ENCODE assay signal across 9 mouse cellular contexts in genomic region chr9:69454691-69455090, GRCm38 (mm10). TPM values are rescaled to one million over a fixed set of nuclear protein-coding genes. Genes with fewer than 3 reads are reported as not detected.
A peak's percentile ranks its signal among the peaks of the same experiment; 100 is the strongest.
DNase-seq lines count a peak whose midpoint lies in the region; ATAC-seq and TF ChIP-seq lines count a peak whose summit lies in the region.
"Had no signal": no experiment of that assay in that cellular context is flagged by ENCODE, and none has a peak within 500 bp of the region (broad histone marks: within the 10 kb centered on the region; RNA-seq: fewer than 3 reads in every experiment).

No protein-coding gene starts in this region.

- 59% methylated on average over 4 of the region's 4 CpGs for WGBS in heart, embryonic 10.5 days
- WGBS in spleen, adult 2 months, result 38% methylated on average over 4 of the region's 4 CpGs
- 49% methylated on average over 4 of the region's 4 CpGs for WGBS in limb, embryonic 12.5 days
- WGBS in stomach, embryonic 15.5 days, result 36% methylated on average over 4 of the region's 4 CpGs

- DNase-seq in heart, embryonic 10.5 days (ENCODE audit: low spot score), result no peak
- no peak for DNase-seq in heart, adult 18-20 months
- DNase-seq in spleen, adult 2 months (ENCODE audit: low read depth in 1 of 2, low spot score in 2 of 2), result no peak
- DNase-seq in spleen, postnatal 4 days (ENCODE audit: low spot score in 2 of 2), result no peak
- DNase-seq in cerebellum, adult 8-10 months, result no peak
- DNase-seq: gastrocnemius, postnatal 36 days had no signal

- peak overlapping the region; percentile 83 for H3K4me2 ChIP-seq in limb, embryonic 12.5 days
- H3K4me2 ChIP-seq in stomach, embryonic 15.5 days, result peak overlapping the region; percentile 62

- H3K9me3 ChIP-seq in heart, embryonic 10.5 days, result no peaks in the 10 kb centered on the region
- no peaks in the 10 kb centered on the region for H3K9me3 ChIP-seq in limb, embryonic 12.5 days
- no peaks in the 10 kb centered on the region for H3K9me3 ChIP-seq in stomach, embryonic 15.5 days

- no peak for TF ChIP-seq POLR2A in spleen, adult 2 months (IDR thresholded peaks at IDR 0.05; ENCODE audit: low read depth, low read length)

- no peak for ATAC-seq in limb, embryonic 12.5 days (ENCODE audit: insufficient number of reproducible peaks, insufficient read depth, low FRiP score, low TSS enrichment, low read depth)
- ATAC-seq in stomach, embryonic 15.5 days (ENCODE audit: insufficient read depth, low FRiP score, low read depth), result no peak
- ATAC-seq in inflammation-experienced regulatory T-cells, adult 6 months, result no peak

- H3K4me1 ChIP-seq in heart, embryonic 10.5 days, result peaks cover 63% of the 10 kb centered on the region
- H3K4me1 ChIP-seq in spleen, adult 2 months (ENCODE audit: control insufficient read depth, insufficient read depth, insufficient read length), result peaks cover 8% of the 10 kb centered on the region
- peaks cover 63% of the 10 kb centered on the region for H3K4me1 ChIP-seq in limb, embryonic 12.5 days (replicated peaks)
- peaks cover 57% of the 10 kb centered on the region for H3K4me1 ChIP-seq in stomach, embryonic 15.5 days

- H3K9ac ChIP-seq in limb, embryonic 12.5 days (replicated peaks), result no peak overlapping the region
- H3K9ac ChIP-seq in stomach, embryonic 15.5 days, result peak overlapping the region; percentile 81; the same call in 1 of the 2 replicates

- peak overlapping the region; percentile 93; the same call in 1 of the 2 replicates for H3K27ac ChIP-seq in heart, embryonic 10.5 days
- peak overlapping the region; percentile 35; the same call in 1 of the 2 replicates for H3K27ac ChIP-seq in spleen, adult 2 months (ENCODE audit: insufficient read depth, low read length)
- no peak overlapping the region for H3K27ac ChIP-seq in limb, embryonic 12.5 days
- peak overlapping the region; percentile 96 for H3K27ac ChIP-seq in stomach, embryonic 15.5 days

- H3K36me3 ChIP-seq in heart, embryonic 10.5 days, result peaks cover 6% of the 10 kb centered on the region; the same call in 1 of the 2 replicates
- H3K36me3 ChIP-seq in spleen, adult 2 months (ENCODE audit: control insufficient read depth, insufficient read depth, low read length), result no peaks in the 10 kb centered on the region
- H3K36me3 ChIP-seq in limb, embryonic 12.5 days, result no peaks in the 10 kb centered on the region; the same call in 1 of the 2 replicates
- no peaks in the 10 kb centered on the region for H3K36me3 ChIP-seq in stomach, embryonic 15.5 days

- no peaks in the 10 kb centered on the region for H3K27me3 ChIP-seq in heart, embryonic 10.5 days (ENCODE audit: insufficient read depth, poor library complexity, severe bottlenecking)
- 0 out of 2 replicates have a peak, but pooled peaks cover 1% of the 10 kb centered on the region for H3K27me3 ChIP-seq in spleen, adult 2 months (ENCODE audit: control insufficient read depth, insufficient read depth, low read length)
- H3K27me3 ChIP-seq in limb, embryonic 12.5 days, result peaks cover 3% of the 10 kb centered on the region; the same call in 1 of the 2 replicates
- H3K27me3 ChIP-seq in stomach, embryonic 15.5 days (replicated peaks), result no peaks in the 10 kb centered on the region

- no peak for TF ChIP-seq CTCF in spleen, adult 2 months (IDR thresholded peaks at IDR 0.05; ENCODE audit: extremely low read depth, insufficient read depth, insufficient read length, insufficient replicate concordance)

- H3K4me3 ChIP-seq in heart, embryonic 10.5 days, result peak overlapping the region; percentile 73
- no peak overlapping the region for H3K4me3 ChIP-seq in spleen, adult 2 months (ENCODE audit: extremely low read depth, insufficient read depth, insufficient read length)
- peak overlapping the region; percentile 64 for H3K4me3 ChIP-seq in limb, embryonic 12.5 days (replicated peaks)
- peak overlapping the region; percentile 80 for H3K4me3 ChIP-seq in stomach, embryonic 15.5 days (replicated peaks)

RNA-seq across cellular contexts. Expression of gene Anxa2, which starts 1.3 kb away (rescaled TPM):
- 349 and 412 TPM in 2 replicates for polyA plus RNA-seq in heart, embryonic 10.5 days (2016; fragmentation: Nextera tagmentation; extraction: Ambion mirVana)
- 10 to 100 TPM; 74.1 to 74.4 TPM for total RNA-seq in heart, adult 18-20 months (2021)
- 50.9 and 55.9 TPM in 2 replicates for polyA plus RNA-seq in spleen, adult 2 months (2012; rRNA removed)
- 261 and 301 TPM in 2 replicates for polyA plus RNA-seq in limb, embryonic 12.5 days (2016; fragmentation: Nextera tagmentation; extraction: Ambion mirVana)
- polyA plus RNA-seq in stomach, embryonic 15.5 days (2015; fragmentation: Nextera tagmentation; extraction: Ambion mirVana), result 866 and 946 TPM in 2 replicates
- polyA plus RNA-seq in inflammation-experienced regulatory T-cells, adult 6 months (2017; shearing (Covaris generic)), result 100 to 1,000 TPM; 114 to 717 (median 120) TPM

RNA-seq across cellular contexts. Expression of gene Ice2, which starts 57.0 kb away (rescaled TPM):
- polyA plus RNA-seq in heart, embryonic 10.5 days (2016; fragmentation: Nextera tagmentation; extraction: Ambion mirVana), result 13.0 and 17.0 TPM in 2 replicates
- total RNA-seq in heart, adult 18-20 months (2021), result 1 to 10 TPM; 6.4 to 8.9 TPM
- polyA plus RNA-seq in spleen, adult 2 months (2012; rRNA removed), result 2.2 and 2.6 TPM in 2 replicates
- polyA plus RNA-seq in limb, embryonic 12.5 days (2016; fragmentation: Nextera tagmentation; extraction: Ambion mirVana), result 25.1 and 26.3 TPM in 2 replicates
- 14.0 and 17.2 TPM in 2 replicates for polyA plus RNA-seq in stomach, embryonic 15.5 days (2015; fragmentation: Nextera tagmentation; extraction: Ambion mirVana)
- polyA plus RNA-seq in inflammation-experienced regulatory T-cells, adult 6 months (2017; shearing (Covaris generic)), result 10 to 100 TPM; 11.1 to 22.0 (median 21.5) TPM
